Mouse (Mus musculus): Measurements from ENCODE around the gene Samd10. TPM values are rescaled to one million over a fixed set of nuclear protein-coding genes. Genes with fewer than 3 reads are reported as not detected.

The Samd10 gene
- polyA plus RNA-seq, 1 experiment, result 0.67 TPM

GRCm38 (mm10) chr2:181635865-181636264 is 36.9 kb upstream of the Samd10 start:
- Histone ChIP-seq H3K79me2 (ENCODE audit: control insufficient read depth, insufficient read depth) (no peaks in the 10 kb centered on the region), H3K4me3 (no peak overlapping the region), H3K36me3 (ENCODE audit: control insufficient read depth, insufficient read depth) (peaks cover 55% of the 10 kb centered on the region), H3K27me3 (ENCODE audit: control insufficient read depth, insufficient read depth, insufficient read length) (no peaks in the 10 kb centered on the region), H3ac (ENCODE audit: control insufficient read depth, insufficient read length) (no peak overlapping the region), H3K4me2 (ENCODE audit: low read depth) (no peak overlapping the region)
- TF ChIP-seq MYOD1 (IDR thresholded peaks at IDR 0.05; ENCODE audit: control insufficient read depth in 1 of 3, insufficient read length in 2 of 3, low read depth in 2 of 3) (no peak), POLR2AphosphoS2 (IDR thresholded peaks at IDR 0.05; ENCODE audit: insufficient read length, low read depth) (no peak), REST (IDR thresholded peaks at IDR 0.05; ENCODE audit: insufficient read depth, insufficient read length) (no peak), E2F4 (IDR thresholded peaks at IDR 0.05; ENCODE audit: insufficient read depth) (no peak), USF1 (IDR thresholded peaks at IDR 0.05; ENCODE audit: low read depth) (no peak), CEBPB (IDR thresholded peaks at IDR 0.05; ENCODE audit: insufficient read depth, poor library complexity, severe bottlenecking) (no peak), TCF12 (IDR thresholded peaks at IDR 0.05; ENCODE audit: insufficient read depth, poor library complexity, severe bottlenecking) (no peak), POLR2A (IDR thresholded peaks at IDR 0.05; ENCODE audit: insufficient read length, low read depth) (no peak), TCF3 (IDR thresholded peaks at IDR 0.05; ENCODE audit: insufficient read length, low read depth) (no peak)

DNA sequence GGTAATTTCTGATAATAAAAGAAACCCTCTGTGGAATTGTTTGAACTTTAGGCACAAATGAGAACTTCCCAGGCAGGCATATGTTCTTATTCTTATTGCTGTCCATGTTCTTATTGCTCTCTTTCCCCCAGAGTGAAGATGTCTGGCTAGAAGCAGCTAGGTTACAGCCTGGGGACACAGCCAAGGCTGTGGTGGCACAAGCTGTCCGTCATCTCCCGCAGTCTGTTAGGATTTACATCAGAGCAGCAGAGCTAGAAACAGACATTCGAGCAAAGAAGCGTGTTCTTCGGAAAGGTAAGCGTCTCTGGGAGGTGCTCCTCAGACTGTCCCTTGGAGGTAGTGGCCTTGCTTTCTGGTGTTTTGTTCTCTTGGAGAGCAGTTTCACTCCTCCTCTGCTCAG is 33.6 kb upstream of the Samd10 start:
- Histone ChIP-seq H3K36me3 (ENCODE audit: control insufficient read depth, insufficient read depth) (peaks cover 47% of the 10 kb centered on the region), H3ac (ENCODE audit: control insufficient read depth, insufficient read length) (no peak overlapping the region), H3K4me2 (ENCODE audit: low read depth) (no peak overlapping the region), H3K27me3 (ENCODE audit: control insufficient read depth, insufficient read depth, insufficient read length) (no peaks in the 10 kb centered on the region), H3K4me3 (no peak overlapping the region), H3K79me2 (ENCODE audit: control insufficient read depth, insufficient read depth) (no peaks in the 10 kb centered on the region)
- TF ChIP-seq REST (IDR thresholded peaks at IDR 0.05; ENCODE audit: insufficient read depth, insufficient read length) (no peak), POLR2AphosphoS2 (IDR thresholded peaks at IDR 0.05; ENCODE audit: insufficient read length, low read depth) (no peak), SRF (IDR thresholded peaks at IDR 0.05; ENCODE audit: control insufficient read depth, insufficient read length, low read depth) (no peak), MYOG (IDR thresholded peaks at IDR 0.05; ENCODE audit: control insufficient read depth in 1 of 3, insufficient read depth in 1 of 3, insufficient read length in 2 of 3, low read depth in 2 of 3) (no peak), TCF12 (IDR thresholded peaks at IDR 0.05; ENCODE audit: insufficient read depth, poor library complexity, severe bottlenecking) (no peak), TCF3 (IDR thresholded peaks at IDR 0.05; ENCODE audit: insufficient read length, low read depth) (no peak), USF1 (IDR thresholded peaks at IDR 0.05; ENCODE audit: low read depth) (no peak), MAX (IDR thresholded peaks at IDR 0.05; ENCODE audit: low read depth) (no peak), CEBPB (IDR thresholded peaks at IDR 0.05; ENCODE audit: insufficient read depth, poor library complexity, severe bottlenecking) (no peak), POLR2A (IDR thresholded peaks at IDR 0.05; ENCODE audit: insufficient read length, low read depth) (no peak), MYOD1 (IDR thresholded peaks at IDR 0.05; ENCODE audit: control insufficient read depth in 1 of 3, insufficient read length in 2 of 3, low read depth in 2 of 3) (no peak), E2F4 (IDR thresholded peaks at IDR 0.05; ENCODE audit: insufficient read depth) (no peak)

GRCm38 (mm10) chr2:181628471-181628870 is 29.5 kb upstream of the Samd10 start:
- no peaks in the 10 kb centered on the region for H3K27me3 ChIP-seq (ENCODE audit: control insufficient read depth, insufficient read depth, insufficient read length)
- no peak overlapping the region for H3K4me3 ChIP-seq
- no peak overlapping the region for H3K4me2 ChIP-seq (ENCODE audit: low read depth)
- H3K79me2 ChIP-seq (ENCODE audit: control insufficient read depth, insufficient read depth), result no peaks in the 10 kb centered on the region
- TF ChIP-seq MAX (IDR thresholded peaks at IDR 0.05; ENCODE audit: low read depth), result no peak
- no peak for TF ChIP-seq TCF3 (IDR thresholded peaks at IDR 0.05; ENCODE audit: insufficient read length, low read depth)
- no peak for TF ChIP-seq USF1 (IDR thresholded peaks at IDR 0.05; ENCODE audit: low read depth)
- TF ChIP-seq MYOG (IDR thresholded peaks at IDR 0.05; ENCODE audit: control insufficient read depth in 1 of 3, insufficient read depth in 1 of 3, insufficient read length in 2 of 3, low read depth in 2 of 3), result no peak
- TF ChIP-seq CEBPB (IDR thresholded peaks at IDR 0.05; ENCODE audit: insufficient read depth, poor library complexity, severe bottlenecking), result no peak
- TF ChIP-seq POLR2AphosphoS2 (IDR thresholded peaks at IDR 0.05; ENCODE audit: insufficient read length, low read depth), result no peak
- no peak for TF ChIP-seq REST (IDR thresholded peaks at IDR 0.05; ENCODE audit: insufficient read depth, insufficient read length)
- no peak for TF ChIP-seq MYOD1 (IDR thresholded peaks at IDR 0.05; ENCODE audit: control insufficient read depth in 1 of 3, insufficient read length in 2 of 3, low read depth in 2 of 3)
- TF ChIP-seq SRF (IDR thresholded peaks at IDR 0.05; ENCODE audit: control insufficient read depth, insufficient read length, low read depth), result no peak
- no peak for TF ChIP-seq E2F4 (IDR thresholded peaks at IDR 0.05; ENCODE audit: insufficient read depth)
- H3ac ChIP-seq (ENCODE audit: control insufficient read depth, insufficient read length), result no peak overlapping the region
- H3K36me3 ChIP-seq (ENCODE audit: control insufficient read depth, insufficient read depth), result peaks cover 19% of the 10 kb centered on the region

DNA sequence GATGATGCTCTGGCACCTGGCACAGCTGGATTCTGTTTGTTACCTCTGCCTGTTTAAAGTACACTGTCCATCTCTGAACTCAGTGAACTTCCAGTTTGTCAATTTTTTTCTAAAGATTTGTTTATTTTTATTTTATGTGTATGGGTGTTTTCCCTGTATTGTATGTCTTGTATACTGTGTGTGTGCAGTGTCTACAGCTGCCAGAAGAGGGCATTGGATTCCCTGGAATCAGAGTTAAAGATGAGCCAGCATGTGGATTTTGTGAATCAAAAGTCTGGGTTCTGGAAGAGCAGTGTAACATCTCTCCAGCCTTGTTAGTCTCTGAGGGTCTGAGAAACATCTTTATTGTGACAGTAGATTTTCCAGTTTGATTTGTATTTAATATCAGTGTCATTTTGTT is 24.4 kb upstream of the Samd10 start:
- Histone ChIP-seq H3K4me2 (ENCODE audit: low read depth) (no peak overlapping the region), H3ac (ENCODE audit: control insufficient read depth, insufficient read length) (no peak overlapping the region), H3K36me3 (ENCODE audit: control insufficient read depth, insufficient read depth) (peaks cover 35% of the 10 kb centered on the region), H3K27me3 (ENCODE audit: control insufficient read depth, insufficient read depth, insufficient read length) (no peaks in the 10 kb centered on the region), H3K79me2 (ENCODE audit: control insufficient read depth, insufficient read depth) (no peaks in the 10 kb centered on the region), H3K4me3 (no peak overlapping the region)
- TF ChIP-seq SRF (IDR thresholded peaks at IDR 0.05; ENCODE audit: control insufficient read depth, insufficient read length, low read depth), result no peak
- no peak for TF ChIP-seq MYOG (IDR thresholded peaks at IDR 0.05; ENCODE audit: control insufficient read depth in 1 of 3, insufficient read depth in 1 of 3, insufficient read length in 2 of 3, low read depth in 2 of 3)
- TF ChIP-seq MAX (IDR thresholded peaks at IDR 0.05; ENCODE audit: low read depth), result no peak
- TF ChIP-seq TCF12 (IDR thresholded peaks at IDR 0.05; ENCODE audit: insufficient read depth, poor library complexity, severe bottlenecking), result no peak
- TF ChIP-seq REST (IDR thresholded peaks at IDR 0.05; ENCODE audit: insufficient read depth, insufficient read length), result no peak
- TF ChIP-seq USF1 (IDR thresholded peaks at IDR 0.05; ENCODE audit: low read depth), result no peak
- no peak for TF ChIP-seq MYOD1 (IDR thresholded peaks at IDR 0.05; ENCODE audit: control insufficient read depth in 1 of 3, insufficient read length in 2 of 3, low read depth in 2 of 3)
- TF ChIP-seq POLR2AphosphoS2 (IDR thresholded peaks at IDR 0.05; ENCODE audit: insufficient read length, low read depth), result no peak
- no peak for TF ChIP-seq POLR2A (IDR thresholded peaks at IDR 0.05; ENCODE audit: insufficient read length, low read depth)
- no peak for TF ChIP-seq CEBPB (IDR thresholded peaks at IDR 0.05; ENCODE audit: insufficient read depth, poor library complexity, severe bottlenecking)
- no peak for TF ChIP-seq TCF3 (IDR thresholded peaks at IDR 0.05; ENCODE audit: insufficient read length, low read depth)

Measured in myocyte (in vitro differentiated cells).